16 mouse cellular contexts compared by ENCODE assay signal in genomic region chr4:5301461-5301860, GRCm38 (mm10).
DNase-seq lines count a peak whose midpoint lies in the region; ATAC-seq lines count a peak whose summit lies in the region.
"Had no signal": no experiment of that assay in that cellular context is flagged by ENCODE, and none has a peak within 500 bp of the region (broad histone marks: within the 10 kb centered on the region; RNA-seq: fewer than 3 reads in every experiment).

No protein-coding gene starts in this region.

- peak; percentile 67; the same call in 1 of the 2 replicates for ATAC-seq in forebrain, embryonic 14.5 days
- ATAC-seq in forebrain, embryonic 11.5 days (replicated peaks; ENCODE audit: low FRiP score), result no peak
- peak; percentile 17; the same call in 1 of the 2 replicates for ATAC-seq in hindbrain, embryonic 16.5 days
- no peak for ATAC-seq in hindbrain, embryonic 12.5 days (ENCODE audit: low FRiP score)
- 0 out of 2 replicates have a peak, but pooled peaks have one; percentile 17 for ATAC-seq in neural tube, embryonic 12.5 days (ENCODE audit: low FRiP score, low read depth)
- ATAC-seq: hindbrain, postnatal 0 days had no signal

- H3K4me1 ChIP-seq in forebrain, embryonic 14.5 days (ENCODE audit: control insufficient read depth, insufficient read depth, low read length), result no peaks in the 10 kb centered on the region
- no peaks in the 10 kb centered on the region for H3K4me1 ChIP-seq in forebrain, embryonic 11.5 days (replicated peaks; ENCODE audit: control insufficient read depth, insufficient read depth, low read length)
- H3K4me1 ChIP-seq in hindbrain, embryonic 16.5 days (ENCODE audit: control insufficient read depth, insufficient read depth, low read depth, low read length), result no peaks in the 10 kb centered on the region
- H3K4me1 ChIP-seq in hindbrain, embryonic 12.5 days, result no peaks in the 10 kb centered on the region
- no peaks in the 10 kb centered on the region for H3K4me1 ChIP-seq in neural tube, embryonic 12.5 days
- H3K4me1 ChIP-seq: embryonic facial prominence, embryonic 12.5 days; heart, embryonic 13.5 days had no signal

- no peak overlapping the region for H3K27ac ChIP-seq in forebrain, embryonic 14.5 days (ENCODE audit: low read depth, low read length)
- H3K27ac ChIP-seq in forebrain, embryonic 11.5 days (ENCODE audit: low read depth, low read length), result no peak overlapping the region
- no peak overlapping the region for H3K27ac ChIP-seq in hindbrain, embryonic 16.5 days (ENCODE audit: low read depth, low read length)
- no peak overlapping the region for H3K27ac ChIP-seq in hindbrain, embryonic 12.5 days
- H3K27ac ChIP-seq in neural tube, embryonic 12.5 days, result no peak overlapping the region
- H3K27ac ChIP-seq: embryonic facial prominence, embryonic 12.5 days; heart, embryonic 13.5 days; hindbrain, postnatal 0 days had no signal

- no peaks in the 10 kb centered on the region for H3K9me3 ChIP-seq in forebrain, embryonic 14.5 days (replicated peaks; ENCODE audit: control insufficient read depth, low read length)
- no peaks in the 10 kb centered on the region for H3K9me3 ChIP-seq in forebrain, embryonic 11.5 days (ENCODE audit: control insufficient read depth, low read length)
- no peaks in the 10 kb centered on the region for H3K9me3 ChIP-seq in hindbrain, embryonic 16.5 days (ENCODE audit: control insufficient read depth, low read length)
- no peaks in the 10 kb centered on the region for H3K9me3 ChIP-seq in hindbrain, embryonic 12.5 days (replicated peaks)
- H3K9me3 ChIP-seq in neural tube, embryonic 12.5 days, result no peaks in the 10 kb centered on the region
- H3K9me3 ChIP-seq: embryonic facial prominence, embryonic 12.5 days; heart, embryonic 13.5 days had no signal

- 68% methylated on average over 3 of the region's 3 CpGs for WGBS in forebrain, embryonic 14.5 days
- 94% methylated on average over 3 of the region's 3 CpGs for WGBS in forebrain, embryonic 11.5 days
- 60% methylated on average over 3 of the region's 3 CpGs for WGBS in hindbrain, embryonic 16.5 days
- WGBS in hindbrain, embryonic 12.5 days, result 77% methylated on average over 3 of the region's 3 CpGs
- WGBS in neural tube, embryonic 12.5 days, result 89% methylated on average over 3 of the region's 3 CpGs

- H3K36me3 ChIP-seq in forebrain, embryonic 14.5 days (ENCODE audit: control insufficient read depth, insufficient read depth, low read length), result no peaks in the 10 kb centered on the region
- no peaks in the 10 kb centered on the region for H3K36me3 ChIP-seq in forebrain, embryonic 11.5 days (ENCODE audit: control insufficient read depth, insufficient read depth, low read length)
- no peaks in the 10 kb centered on the region for H3K36me3 ChIP-seq in hindbrain, embryonic 16.5 days (ENCODE audit: control insufficient read depth, insufficient read depth, low read length)
- no peaks in the 10 kb centered on the region for H3K36me3 ChIP-seq in hindbrain, embryonic 12.5 days
- no peaks in the 10 kb centered on the region for H3K36me3 ChIP-seq in neural tube, embryonic 12.5 days
- H3K36me3 ChIP-seq: embryonic facial prominence, embryonic 12.5 days; heart, embryonic 13.5 days had no signal

- H3K4me3 ChIP-seq in forebrain, embryonic 14.5 days (ENCODE audit: low read depth, low read length), result no peak overlapping the region
- H3K4me3 ChIP-seq in forebrain, embryonic 11.5 days (ENCODE audit: low read depth, low read length), result no peak overlapping the region
- no peak overlapping the region for H3K4me3 ChIP-seq in hindbrain, embryonic 16.5 days (ENCODE audit: low read length)
- no peak overlapping the region for H3K4me3 ChIP-seq in hindbrain, embryonic 12.5 days
- H3K4me3 ChIP-seq in neural tube, embryonic 12.5 days, result no peak overlapping the region
- H3K4me3 ChIP-seq: embryonic facial prominence, embryonic 12.5 days; heart, embryonic 13.5 days had no signal

- peak; percentile 49 for DNase-seq in forebrain, embryonic 14.5 days (ENCODE audit: low spot score)
- DNase-seq in forebrain, embryonic 11.5 days (ENCODE audit: low spot score), result no peak
- no peak for DNase-seq in neural tube, embryonic 10.5 days (ENCODE audit: extremely low spot score, low spot score)
- DNase-seq in testis, postnatal 14 days (ENCODE audit: low spot score), result no peak
- DNase-seq: adrenal gland, postnatal 10 days; cerebellum, adult 11-12 months; cerebellum, adult 9-10 months; cerebellum, postnatal 25 days; gastrocnemius, postnatal 36 days; heart, postnatal 36 days had no signal

- no peak overlapping the region for H3K4me2 ChIP-seq in forebrain, embryonic 14.5 days (ENCODE audit: low read length)
- no peak overlapping the region for H3K4me2 ChIP-seq in forebrain, embryonic 11.5 days (ENCODE audit: low read depth, low read length, severe bottlenecking)
- no peak overlapping the region for H3K4me2 ChIP-seq in hindbrain, embryonic 16.5 days (ENCODE audit: low read length)
- no peak overlapping the region for H3K4me2 ChIP-seq in hindbrain, embryonic 12.5 days (replicated peaks)
- no peak overlapping the region for H3K4me2 ChIP-seq in neural tube, embryonic 12.5 days (replicated peaks)
- H3K4me2 ChIP-seq: embryonic facial prominence, embryonic 12.5 days; heart, embryonic 13.5 days had no signal

- H3K27me3 ChIP-seq in forebrain, embryonic 14.5 days (replicated peaks; ENCODE audit: control insufficient read depth, insufficient read depth, low read length), result no peaks in the 10 kb centered on the region
- no peaks in the 10 kb centered on the region for H3K27me3 ChIP-seq in forebrain, embryonic 11.5 days (ENCODE audit: control insufficient read depth, insufficient read depth, low read length)
- no peaks in the 10 kb centered on the region for H3K27me3 ChIP-seq in hindbrain, embryonic 16.5 days (replicated peaks; ENCODE audit: control insufficient read depth, insufficient read depth, low read length)
- no peaks in the 10 kb centered on the region for H3K27me3 ChIP-seq in hindbrain, embryonic 12.5 days
- H3K27me3 ChIP-seq in neural tube, embryonic 12.5 days (replicated peaks), result no peaks in the 10 kb centered on the region
- H3K27me3 ChIP-seq: embryonic facial prominence, embryonic 12.5 days; heart, embryonic 13.5 days had no signal

- no peak overlapping the region for H3K9ac ChIP-seq in forebrain, embryonic 14.5 days (ENCODE audit: low read length)
- H3K9ac ChIP-seq in forebrain, embryonic 11.5 days (ENCODE audit: low read length), result no peak overlapping the region
- H3K9ac ChIP-seq in hindbrain, embryonic 16.5 days (ENCODE audit: low read depth, low read length), result no peak overlapping the region
- no peak overlapping the region for H3K9ac ChIP-seq in hindbrain, embryonic 12.5 days
- no peak overlapping the region for H3K9ac ChIP-seq in neural tube, embryonic 12.5 days
- H3K9ac ChIP-seq: embryonic facial prominence, embryonic 12.5 days; heart, embryonic 13.5 days had no signal

Comparison
In these comparisons a context has a peak if more than half of its experiments do, and no peak if none do; other contexts are left out.
1. ATAC-seq: peak in forebrain, embryonic 14.5 days (single experiment), hindbrain, embryonic 16.5 days (single experiment) and neural tube, embryonic 12.5 days (single experiment); none in forebrain, embryonic 11.5 days (single experiment) and hindbrain, embryonic 12.5 days (single experiment).